Mouse (Mus musculus): ENCODE data around the gene Klrg1. TPM values are rescaled to one million over a fixed set of nuclear protein-coding genes. Genes with fewer than 3 reads are reported as not detected.

Klrg1 gene
- polyA plus RNA-seq (2016; fragmentation: Nextera tagmentation; extraction: Ambion mirVana) = not detected in 2 replicates

DNA sequence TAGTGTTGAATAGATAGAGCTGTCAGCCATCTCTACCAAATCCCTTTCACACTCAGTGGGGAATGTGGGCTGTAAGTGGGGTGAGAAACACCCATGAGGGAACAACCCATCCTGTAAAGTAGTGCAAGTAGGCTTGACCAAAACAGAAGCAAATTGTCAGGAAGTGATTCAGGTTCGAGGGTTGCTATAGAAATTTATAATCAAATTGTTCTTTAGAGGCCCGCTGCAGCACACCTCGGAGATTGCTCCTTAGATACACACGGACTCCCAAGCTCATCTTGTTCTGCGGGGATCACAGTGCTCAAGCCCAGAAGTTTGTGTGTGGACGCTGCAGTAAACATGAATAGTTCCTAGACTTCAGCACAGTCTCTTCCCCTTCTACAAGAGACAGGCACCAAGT lies at the start of gene Klrg1:
Gene Klrg1, minus strand, starts transcription at position 101 of the 400 bp plus-strand sequence.
- H3K9me3 ChIP-seq = no peaks in the 10 kb centered on the region
- no peaks in the 10 kb centered on the region for H3K36me3 ChIP-seq (replicated peaks)
- no peaks in the 10 kb centered on the region for H3K27me3 ChIP-seq (ENCODE audit: poor library complexity, severe bottlenecking)
- H3K4me1 ChIP-seq = no peaks in the 10 kb centered on the region
- H3K4me3 ChIP-seq = no peak within 1 kb of the TSS
- no peak within 1 kb of the TSS for H3K27ac ChIP-seq
- DNase-seq (ENCODE audit: extremely low spot score, low spot score) = no peak
- 89% methylated on average over 6 of the region's 6 CpGs for WGBS

DNA sequence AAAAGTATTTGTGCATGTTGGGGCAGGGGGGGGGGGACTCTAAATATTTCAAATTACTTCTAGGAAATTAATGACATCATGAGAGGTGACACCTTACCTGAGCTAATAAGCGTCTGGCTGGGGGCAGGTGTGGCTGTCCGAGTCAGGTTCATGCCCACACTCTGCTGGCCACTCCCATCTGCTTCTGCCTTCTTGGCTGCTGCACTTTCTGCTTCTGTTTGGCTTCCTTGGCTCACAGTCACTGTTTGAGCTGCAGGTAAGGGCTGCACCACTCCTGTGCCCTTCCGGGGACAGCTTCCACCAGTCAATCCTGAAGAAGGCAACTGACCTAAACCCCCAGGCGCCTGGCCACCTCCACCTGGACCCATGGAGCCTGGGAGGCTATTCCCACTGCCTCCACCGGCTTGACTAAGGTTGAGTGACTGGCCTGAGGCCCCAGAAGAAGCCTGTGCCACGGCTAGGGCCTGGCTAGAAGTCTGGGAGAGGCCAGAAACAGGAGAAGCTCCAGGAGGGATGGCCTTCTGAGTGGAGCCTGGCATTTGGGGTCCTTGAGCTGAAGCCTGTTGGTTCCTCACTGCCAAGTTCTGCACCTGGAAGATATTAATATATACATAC lies 42.8 kb upstream of the Klrg1 start:
- no peak overlapping the region for H3K4me3 ChIP-seq
- H3K9me3 ChIP-seq = no peaks in the 10 kb centered on the region
- WGBS = 85% methylated on average over 6 of the region's 6 CpGs
- no peak overlapping the region for H3K27ac ChIP-seq
- H3K4me1 ChIP-seq = no peaks in the 10 kb centered on the region
- H3K36me3 ChIP-seq (replicated peaks) = peaks cover 93% of the 10 kb centered on the region
- no peaks in the 10 kb centered on the region for H3K27me3 ChIP-seq (ENCODE audit: poor library complexity, severe bottlenecking)
- no peak for DNase-seq (ENCODE audit: extremely low spot score, low spot score)

DNA sequence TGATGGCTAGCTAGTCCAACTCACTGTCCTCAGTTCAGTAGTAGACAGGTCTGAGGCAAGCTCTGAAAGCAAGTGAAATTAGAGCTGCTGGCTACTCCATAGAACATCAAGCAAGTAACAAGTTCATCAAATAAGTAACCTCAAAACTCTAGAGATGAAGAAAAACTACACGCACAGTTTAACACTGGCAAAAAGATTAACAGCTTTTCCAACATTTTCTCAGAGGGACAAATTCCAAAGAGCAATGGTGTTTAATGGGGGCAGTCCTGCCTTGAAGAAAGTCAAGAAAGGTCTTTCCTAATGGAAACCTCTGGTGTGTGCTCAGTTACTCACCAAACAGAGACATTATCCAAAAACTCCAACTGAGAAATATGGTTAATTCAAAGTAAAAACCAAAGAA lies 36.0 kb upstream of the Klrg1 start:
- 93% methylated on average over 1 of the region's 1 CpGs for WGBS
- Histone ChIP-seq H3K4me1 (no peaks in the 10 kb centered on the region), H3K27me3 (ENCODE audit: poor library complexity, severe bottlenecking) (no peaks in the 10 kb centered on the region), H3K4me3 (no peak overlapping the region), H3K36me3 (replicated peaks) (peaks cover 99% of the 10 kb centered on the region), H3K9me3 (no peaks in the 10 kb centered on the region), H3K27ac (no peak overlapping the region)
- DNase-seq (ENCODE audit: extremely low spot score, low spot score) = no peak

DNA sequence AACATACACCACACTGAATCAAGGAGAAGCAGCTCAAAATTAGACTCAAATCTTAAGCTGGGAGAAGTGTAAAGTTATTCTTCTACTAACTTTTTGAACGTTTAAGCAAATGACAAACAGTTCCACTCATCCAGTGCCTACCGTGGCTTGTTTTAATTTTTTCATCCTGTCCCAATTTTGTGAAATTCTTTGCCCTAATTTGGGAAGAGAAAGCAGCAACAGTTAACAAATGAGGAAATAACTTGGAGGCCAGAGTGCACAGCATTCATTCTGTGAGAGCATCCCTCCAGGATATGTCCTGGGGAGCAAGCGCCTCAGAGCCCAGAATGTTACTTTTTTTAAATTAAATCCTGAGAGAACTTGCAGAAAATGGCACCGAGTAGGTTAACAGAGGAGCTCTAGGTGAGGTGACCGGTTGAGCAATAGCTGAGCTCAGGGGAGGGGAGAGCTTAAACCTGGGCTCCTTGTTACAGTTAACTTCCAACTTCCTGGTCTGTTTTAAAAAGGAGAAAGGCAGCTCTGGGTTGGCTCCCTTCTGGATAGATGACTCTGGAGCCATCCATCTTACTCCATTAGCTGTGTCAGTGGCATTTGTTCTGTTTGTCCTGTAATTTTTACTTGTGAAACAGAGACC lies 27.6 kb upstream of the Klrg1 start:
- H3K4me1 ChIP-seq = peaks cover 22% of the 10 kb centered on the region
- no peak for DNase-seq (ENCODE audit: extremely low spot score, low spot score)
- H3K27me3 ChIP-seq (ENCODE audit: poor library complexity, severe bottlenecking) = no peaks in the 10 kb centered on the region
- peak overlapping the region; percentile 85 for H3K4me3 ChIP-seq
- no peaks in the 10 kb centered on the region for H3K9me3 ChIP-seq
- 84% methylated on average over 5 of the region's 5 CpGs for WGBS
- H3K36me3 ChIP-seq (replicated peaks) = peaks cover 35% of the 10 kb centered on the region
- no peak overlapping the region for H3K27ac ChIP-seq

DNA sequence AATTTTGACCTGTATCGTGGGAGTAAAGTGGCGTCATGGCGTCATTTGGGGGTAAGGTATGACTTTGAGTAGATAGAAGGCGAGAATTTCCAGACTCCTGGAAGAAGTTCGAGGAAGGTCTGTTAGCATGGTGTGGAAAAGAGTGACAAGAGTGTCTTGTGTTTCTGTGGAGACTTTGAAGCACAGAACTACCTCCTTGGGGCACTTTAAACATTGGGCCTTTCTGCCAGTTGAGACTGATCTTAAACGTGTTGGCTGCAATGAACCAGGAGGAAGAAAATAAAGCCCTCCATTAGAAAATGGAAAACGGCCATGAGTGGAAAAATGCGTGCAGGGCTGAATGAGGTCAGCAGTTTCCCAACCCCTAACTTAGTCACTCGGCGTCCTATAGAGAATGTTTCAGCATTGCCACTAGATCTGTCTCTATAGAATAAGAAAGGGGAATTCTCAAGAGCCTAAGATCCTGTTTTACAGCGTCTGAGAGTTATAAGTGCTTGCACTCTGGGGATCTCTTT lies 26.8 kb upstream of the Klrg1 start:
- H3K27ac ChIP-seq = peak overlapping the region; percentile 87

DNA sequence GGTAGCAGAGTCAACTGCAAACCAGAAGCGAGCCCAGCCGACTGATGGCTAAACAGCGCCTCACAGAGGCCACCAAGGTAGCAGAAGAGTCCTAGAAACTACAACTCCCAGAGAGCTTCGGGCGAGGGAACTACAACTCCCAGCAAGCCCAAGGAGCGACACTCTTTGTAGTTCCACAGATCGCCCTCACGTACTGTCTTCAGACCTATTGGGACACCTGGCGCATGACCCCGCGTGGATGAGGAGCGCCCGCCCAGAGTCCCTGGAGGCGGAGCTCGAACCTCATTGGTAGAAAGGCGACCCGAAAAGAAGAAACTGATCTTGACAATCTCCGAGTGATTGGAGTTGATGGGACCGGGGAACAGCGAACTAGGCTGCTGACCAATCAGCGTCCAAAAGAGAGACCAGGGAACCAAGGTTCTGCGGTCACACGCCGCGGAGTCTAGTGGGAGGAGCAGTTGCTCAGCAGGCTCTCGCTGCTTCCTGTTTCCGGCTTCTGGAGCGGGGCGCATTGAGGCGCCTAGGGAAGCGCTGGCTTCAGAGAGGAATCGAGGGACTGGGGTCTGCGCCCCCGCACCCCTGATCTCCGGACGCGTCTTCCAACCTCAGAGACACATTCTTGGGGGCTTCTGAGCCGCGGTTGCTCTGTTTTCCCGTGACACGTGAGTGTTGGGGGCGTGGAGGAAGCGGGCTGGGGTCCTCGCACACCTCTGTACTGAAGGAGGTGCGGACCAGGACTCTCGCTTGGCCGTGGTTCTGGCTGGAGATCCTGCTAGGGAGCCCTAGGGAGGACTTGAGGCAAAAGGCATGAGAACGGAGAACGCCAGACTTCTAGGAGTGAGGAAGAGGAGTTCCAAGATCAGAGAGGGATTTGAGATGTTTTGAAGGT lies 26.1 kb upstream of the Klrg1 start, which contains the start of gene M6pr:
Gene M6pr, plus strand, starts transcription at position 216 of the 889 bp plus-strand sequence.
- peak within 1 kb of the TSS; percentile 87 for H3K27ac ChIP-seq
- H3K36me3 ChIP-seq (replicated peaks) = peaks cover 19% of the 10 kb centered on the region
- peak within 1 kb of the TSS; percentile 85 for H3K4me3 ChIP-seq
- peaks cover 24% of the 10 kb centered on the region for H3K4me1 ChIP-seq
- peak; percentile 94 for DNase-seq (ENCODE audit: extremely low spot score, low spot score)
- H3K9me3 ChIP-seq = no peaks in the 10 kb centered on the region
- under 1% methylated on average over 49 of the region's 49 CpGs for WGBS
- H3K27me3 ChIP-seq (ENCODE audit: poor library complexity, severe bottlenecking) = no peaks in the 10 kb centered on the region

More for the DNA sequence above, 26.8 kb upstream of the Klrg1 start:
- Histone ChIP-seq H3K9me3 (no peaks in the 10 kb centered on the region), H3K36me3 (replicated peaks) (peaks cover 27% of the 10 kb centered on the region), H3K4me3 (peak overlapping the region; percentile 85), H3K4me1 (peaks cover 22% of the 10 kb centered on the region), H3K27me3 (ENCODE audit: poor library complexity, severe bottlenecking) (no peaks in the 10 kb centered on the region)
- no peak for DNase-seq (ENCODE audit: extremely low spot score, low spot score)
- WGBS = 19% methylated on average over 11 of the region's 11 CpGs

DNA sequence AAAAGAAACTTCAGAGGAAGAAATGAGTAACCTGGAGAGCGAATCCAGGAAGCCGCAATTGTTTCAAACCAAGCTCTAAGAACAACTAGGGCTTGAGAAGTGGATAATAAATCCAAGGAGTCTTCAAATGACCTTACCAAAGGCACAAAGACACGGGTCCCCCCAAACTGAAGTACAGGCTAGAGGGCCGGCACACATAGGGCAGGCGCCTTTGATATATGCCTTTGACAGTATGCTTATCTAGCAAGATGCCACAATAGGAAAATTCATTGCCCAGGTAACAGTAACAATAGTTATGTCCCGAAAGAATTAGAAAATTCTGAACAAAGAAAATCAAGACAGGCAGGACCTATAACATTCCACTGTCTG lies 25.4 kb upstream of the Klrg1 start:
- WGBS = 71% methylated on average over 6 of the region's 6 CpGs
- Histone ChIP-seq H3K36me3 (replicated peaks) (peaks cover 13% of the 10 kb centered on the region), H3K27ac (peak overlapping the region; percentile 87), H3K9me3 (no peaks in the 10 kb centered on the region), H3K27me3 (ENCODE audit: poor library complexity, severe bottlenecking) (no peaks in the 10 kb centered on the region), H3K4me1 (peaks cover 24% of the 10 kb centered on the region), H3K4me3 (peak overlapping the region; percentile 85)
- no peak for DNase-seq (ENCODE audit: extremely low spot score, low spot score)

DNA sequence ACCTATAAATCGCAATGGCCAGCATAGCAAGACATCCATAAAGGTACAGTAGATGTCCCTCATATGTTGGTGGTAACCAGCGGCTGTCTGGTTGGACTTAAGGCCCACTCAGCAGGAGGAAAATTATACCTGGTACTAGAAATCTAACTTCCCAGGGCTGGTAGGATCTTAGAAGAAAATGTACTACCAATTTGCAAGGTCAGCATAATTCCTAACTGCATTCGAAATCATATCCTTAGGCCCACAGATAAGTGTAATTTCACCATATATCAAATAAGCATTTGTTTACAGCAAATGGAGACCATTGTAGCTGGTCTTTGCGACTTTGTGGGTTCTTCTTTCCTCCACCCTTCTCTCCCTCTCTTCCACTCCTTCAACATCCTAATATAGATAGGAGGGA lies 24.0 kb upstream of the Klrg1 start:
- Histone ChIP-seq H3K27me3 (ENCODE audit: poor library complexity, severe bottlenecking) (no peaks in the 10 kb centered on the region), H3K4me3 (no peak overlapping the region), H3K4me1 (peaks cover 24% of the 10 kb centered on the region), H3K36me3 (replicated peaks) (no peaks in the 10 kb centered on the region), H3K9me3 (no peaks in the 10 kb centered on the region), H3K27ac (no peak overlapping the region)
- DNase-seq (ENCODE audit: extremely low spot score, low spot score) = no peak
- WGBS = 87% methylated on average over 4 of the region's 4 CpGs

DNA sequence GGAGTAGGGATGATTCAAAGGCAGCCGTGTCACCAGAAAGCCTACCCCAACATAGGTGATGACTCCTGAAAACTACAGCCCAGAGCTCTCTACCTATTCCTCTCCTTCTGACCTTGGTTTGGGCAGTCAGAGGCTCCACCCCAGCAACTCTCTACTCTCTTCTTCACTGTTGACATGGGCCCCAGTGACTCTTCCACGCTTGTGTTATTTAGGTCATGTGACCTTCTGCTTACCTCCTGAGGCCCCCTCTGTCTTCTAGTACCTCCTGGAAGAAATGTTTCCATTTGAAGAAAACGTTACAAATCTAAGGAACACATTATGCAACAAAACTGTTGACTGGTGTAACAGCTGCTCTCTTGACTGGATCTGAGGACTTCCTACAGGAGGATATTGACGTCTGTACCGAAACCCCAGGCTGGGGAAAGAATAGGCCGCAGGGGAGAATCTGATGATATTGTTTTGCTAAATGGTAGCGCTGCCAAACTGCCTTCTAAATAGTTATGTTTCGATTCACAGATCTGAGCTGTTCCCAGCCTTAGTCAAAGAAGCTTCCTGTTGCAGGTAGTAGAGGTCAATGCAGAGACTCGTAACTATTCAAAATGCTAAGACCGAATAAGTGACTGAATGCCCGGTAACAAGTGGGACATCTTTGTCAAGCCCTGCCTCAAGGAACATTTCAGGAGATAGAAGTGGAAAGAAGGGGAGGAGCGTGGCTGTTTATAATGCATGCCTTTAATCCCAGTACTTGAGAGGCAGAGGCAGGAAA lies 22.3 kb upstream of the Klrg1 start:
- Histone ChIP-seq H3K27ac (no peak overlapping the region), H3K4me3 (no peak overlapping the region), H3K9me3 (no peaks in the 10 kb centered on the region), H3K36me3 (replicated peaks) (no peaks in the 10 kb centered on the region), H3K4me1 (peaks cover 13% of the 10 kb centered on the region), H3K27me3 (ENCODE audit: poor library complexity, severe bottlenecking) (no peaks in the 10 kb centered on the region)
- no peak for DNase-seq (ENCODE audit: extremely low spot score, low spot score)
- WGBS = 90% methylated on average over 12 of the region's 12 CpGs

DNA sequence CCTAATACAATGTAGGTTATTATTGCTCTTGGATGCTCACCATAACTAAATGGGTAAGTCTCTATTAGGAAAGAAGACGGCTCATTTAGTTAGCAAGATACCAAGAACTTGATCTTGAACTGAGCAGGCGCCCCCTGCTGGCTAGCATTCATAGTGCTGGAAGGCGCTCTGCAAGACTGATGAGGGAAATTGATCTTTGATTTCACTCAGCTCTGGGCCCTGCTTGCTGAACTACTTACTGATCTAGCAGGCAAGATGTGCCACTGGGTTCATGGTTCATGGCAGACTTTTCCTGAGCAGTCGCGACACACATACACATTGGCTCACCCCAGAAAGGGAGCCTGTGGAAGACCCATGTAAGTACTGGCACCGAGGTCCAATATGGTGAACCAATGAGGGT lies 21.7 kb upstream of the Klrg1 start:
- Histone ChIP-seq H3K27ac (no peak overlapping the region), H3K27me3 (ENCODE audit: poor library complexity, severe bottlenecking) (no peaks in the 10 kb centered on the region), H3K4me1 (peaks cover 7% of the 10 kb centered on the region), H3K36me3 (replicated peaks) (no peaks in the 10 kb centered on the region), H3K4me3 (no peak overlapping the region), H3K9me3 (no peaks in the 10 kb centered on the region)
- DNase-seq (ENCODE audit: extremely low spot score, low spot score) = peak; percentile 75
- WGBS = 44% methylated on average over 6 of the region's 6 CpGs

DNA sequence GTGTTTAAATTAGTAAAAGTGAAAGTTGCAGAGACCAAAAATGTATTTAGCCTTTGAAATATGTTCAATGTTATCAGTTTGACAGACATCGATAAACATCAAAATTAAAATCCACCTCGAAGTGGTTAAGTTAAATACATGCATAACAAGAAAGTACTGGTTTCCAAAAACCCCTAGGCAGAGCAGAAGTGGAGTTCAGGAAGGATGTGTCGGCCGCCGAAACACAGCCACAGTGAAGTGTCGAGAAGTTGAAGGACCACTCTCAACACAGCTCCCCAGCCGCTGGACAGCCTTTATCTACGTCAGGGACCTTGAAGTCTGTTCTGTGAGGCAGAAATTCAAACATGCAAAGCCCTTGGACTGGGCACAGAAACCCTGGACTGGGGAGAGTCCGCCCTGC lies 20.8 kb upstream of the Klrg1 start:
- Histone ChIP-seq H3K4me1 (peaks cover 6% of the 10 kb centered on the region; the same call in 1 of the 2 replicates), H3K4me3 (no peak overlapping the region), H3K27ac (no peak overlapping the region), H3K27me3 (ENCODE audit: poor library complexity, severe bottlenecking) (no peaks in the 10 kb centered on the region), H3K9me3 (no peaks in the 10 kb centered on the region), H3K36me3 (replicated peaks) (no peaks in the 10 kb centered on the region)
- 85% methylated on average over 9 of the region's 9 CpGs for WGBS
- no peak for DNase-seq (ENCODE audit: extremely low spot score, low spot score)

DNA sequence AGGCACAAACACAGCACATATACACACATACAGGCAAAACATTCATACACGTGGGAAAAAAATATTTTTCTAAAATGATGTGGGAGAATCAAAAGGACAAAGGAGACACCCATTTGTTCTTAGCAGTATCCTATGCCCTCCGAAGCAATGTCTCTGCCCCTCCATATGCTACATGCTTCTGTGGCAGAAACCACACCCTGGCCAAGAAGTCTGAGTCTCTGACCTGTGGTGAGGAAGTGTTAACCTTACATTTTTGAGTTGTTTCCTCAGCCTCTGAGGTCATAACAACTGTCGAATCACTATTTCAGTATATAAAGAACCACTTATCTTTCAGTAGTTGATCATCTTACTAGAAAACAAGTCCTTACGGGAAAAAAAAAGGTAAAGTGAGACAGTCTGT lies 20.0 kb upstream of the Klrg1 start:
- Histone ChIP-seq H3K27me3 (ENCODE audit: poor library complexity, severe bottlenecking) (no peaks in the 10 kb centered on the region), H3K9me3 (no peaks in the 10 kb centered on the region), H3K4me1 (peaks cover 10% of the 10 kb centered on the region), H3K27ac (no peak overlapping the region), H3K4me3 (no peak overlapping the region), H3K36me3 (replicated peaks) (no peaks in the 10 kb centered on the region)
- WGBS = 88% methylated on average over 4 of the region's 4 CpGs
- DNase-seq (ENCODE audit: extremely low spot score, low spot score) = no peak

Measured in forebrain, embryonic 10.5 days (tissue).